Mouse (Mus musculus) stomach, embryonic 14.5 days (tissue): ENCODE results near the gene Armc8. TPM values are rescaled to one million over a fixed set of nuclear protein-coding genes. Genes with fewer than 3 reads are reported as not detected.

Source experiments
- ATAC-seq: fragments of 200-750 bp; cut with Nextera tagmentation; 2 replicates; pipeline ENCODE4 v1.8.0; 2017; ENCODE audit warnings: low read depth, moderate TSS enrichment; ENCODE audit not compliant: insufficient number of reproducible peaks, insufficient read depth, low FRiP score
- H3K27ac ChIP-seq: fragments of 300-500 bp; sonication (generic); 2 replicates; pipeline ENCODE4 v1.5.1; 2014; ENCODE audit warnings: mild to moderate bottlenecking, low read length, moderate library complexity, mixed read lengths
- H3K27me3 ChIP-seq: fragments of 300-500 bp; sonication (generic); 2 replicates; pipeline ENCODE4 v1.6.1; 2014; ENCODE audit warnings: low read length, control low read depth, mixed read lengths; ENCODE audit not compliant: control insufficient read depth, insufficient read depth
- H3K36me3 ChIP-seq: fragments of 300-500 bp; sonication (generic); 2 replicates; pipeline ENCODE4 v1.6.1; 2014; ENCODE audit warnings: mild to moderate bottlenecking, control low read depth, low read length, moderate library complexity, mixed read lengths; ENCODE audit not compliant: control insufficient read depth, insufficient read depth
- H3K4me1 ChIP-seq: fragments of 300-500 bp; sonication (generic); 2 replicates; pipeline ENCODE4 v1.6.1; 2014; ENCODE audit warnings: low read length, control low read depth, mixed read lengths; ENCODE audit not compliant: control insufficient read depth, insufficient read depth
- H3K4me2 ChIP-seq: fragments of 300-500 bp; sonication (generic); replicated peaks from 2 replicates; pipeline ENCODE4 v1.6.1; 2014; ENCODE audit warnings: low read depth, low read length, control low read depth
- H3K4me3 ChIP-seq: fragments of 300-500 bp; sonication (generic); 2 replicates; pipeline ENCODE4 v1.5.1; 2014; ENCODE audit warnings: low read depth, low read length, control low read depth
- H3K9ac ChIP-seq: fragments of 300-500 bp; sonication (generic); replicated peaks from 2 replicates; pipeline ENCODE4 v1.6.1; 2014; ENCODE audit warnings: low read depth, mild to moderate bottlenecking, control low read depth, low read length, moderate library complexity, mixed read lengths
- H3K9me3 ChIP-seq: fragments of 300-500 bp; sonication (generic); 2 replicates; pipeline ENCODE4 v1.6.1; 2016; ENCODE audit warnings: low read depth, low read length, control low read depth; ENCODE audit not compliant: control insufficient read depth
- WGBS: fragments of 180-500 bp; shearing (Covaris S2); extraction: QIAGEN DNeasy Blood & Tissue Kit; methylation state at CpG from one replicate; pipeline ENCODE4 v1.1.7; 2014; 5-methylcytosine and 5-hydroxymethylcytosine counted together
- polyA plus RNA-seq: library from polyadenylated mRNA; unstranded; fragments of >200 nt; fragmentation: Nextera tagmentation; extraction: Ambion mirVana; gene quantifications from 2 replicates; pipeline ENCODE4 v1.2.1, GENCODE M21; 2014

Gene Armc8
- polyA plus RNA-seq, 1 experiment from 2014 or later, result 32.3 TPM

GRCm38 (mm10) chr9:99569071-99569397 lies 335 bp upstream of the Armc8 start:
- peak overlapping the region; percentile 85 for H3K9ac ChIP-seq
- no peaks in the 10 kb centered on the region for H3K9me3 ChIP-seq
- H3K36me3 ChIP-seq, result no peaks in the 10 kb centered on the region
- H3K4me3 ChIP-seq, result peak overlapping the region; percentile 91
- no peak for ATAC-seq
- H3K4me2 ChIP-seq, result peak overlapping the region; percentile 86
- no peaks in the 10 kb centered on the region for H3K27me3 ChIP-seq
- WGBS, result 2% methylated on average over 9 of the region's 9 CpGs
- peaks cover 11% of the 10 kb centered on the region for H3K4me1 ChIP-seq
- no peak overlapping the region; the same call in 1 of the 2 replicates for H3K27ac ChIP-seq

GRCm38 (mm10) chr9:99568023-99568346 lies 714 bp downstream of the Armc8 start:
- H3K27me3 ChIP-seq, result no peaks in the 10 kb centered on the region
- H3K36me3 ChIP-seq, result no peaks in the 10 kb centered on the region
- peak overlapping the region; percentile 86 for H3K4me2 ChIP-seq
- H3K9ac ChIP-seq, result peak overlapping the region; percentile 85
- no peak for ATAC-seq
- H3K4me1 ChIP-seq, result peaks cover 11% of the 10 kb centered on the region
- no peaks in the 10 kb centered on the region for H3K9me3 ChIP-seq
- H3K27ac ChIP-seq, result peak overlapping the region; percentile 95
- peak overlapping the region; percentile 91 for H3K4me3 ChIP-seq
- WGBS, result 2% methylated on average over 15 of the region's 15 CpGs

DNA sequence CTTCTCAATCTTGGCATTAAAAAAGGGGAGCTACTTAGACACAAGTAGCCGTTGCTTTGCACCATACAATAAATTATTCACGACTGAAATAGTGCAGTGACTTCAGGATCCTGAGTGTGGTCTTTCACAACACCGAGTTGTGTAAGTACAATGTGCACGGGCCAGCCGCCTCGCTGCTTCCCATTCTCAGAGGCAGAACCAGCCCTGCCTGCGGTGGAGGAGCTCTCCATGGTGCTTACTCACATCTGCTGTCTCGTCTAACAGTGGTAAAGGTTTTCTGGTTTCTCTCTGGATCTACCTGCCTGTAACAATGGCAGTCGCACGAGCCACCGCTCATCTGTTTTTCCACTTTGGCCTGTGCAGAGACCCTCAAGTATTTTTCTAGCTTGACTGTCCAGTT lies 5.0 kb downstream of the Armc8 start:
- Histone ChIP-seq H3K4me3 (no peak overlapping the region), H3K9me3 (no peaks in the 10 kb centered on the region), H3K4me1 (peaks cover 11% of the 10 kb centered on the region), H3K4me2 (no peak overlapping the region), H3K9ac (no peak overlapping the region), H3K36me3 (no peaks in the 10 kb centered on the region), H3K27ac (no peak overlapping the region), H3K27me3 (no peaks in the 10 kb centered on the region)
- no peak for ATAC-seq
- 19% methylated on average over 11 of the region's 11 CpGs for WGBS

DNA sequence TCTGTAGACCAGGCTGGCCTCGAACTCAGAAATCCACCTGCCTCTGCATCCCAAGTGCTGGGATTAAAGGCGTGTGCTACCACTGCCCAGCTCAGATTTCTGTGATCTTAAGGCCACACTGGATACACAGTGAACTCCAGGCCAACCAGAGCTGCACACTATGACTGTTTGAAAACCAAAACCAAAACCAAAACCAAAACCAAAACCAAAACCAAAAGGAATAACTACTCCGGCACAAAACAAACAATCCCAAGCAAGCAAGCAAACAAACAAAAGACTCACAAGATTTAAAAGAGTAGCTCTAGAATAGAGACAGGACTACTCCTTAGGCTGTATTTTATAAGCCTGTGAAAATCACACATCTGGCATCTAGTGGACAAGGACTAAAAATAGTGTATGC lies 8.3 kb downstream of the Armc8 start:
- H3K4me3 ChIP-seq, result no peak overlapping the region
- no peak for ATAC-seq
- H3K9me3 ChIP-seq, result no peaks in the 10 kb centered on the region
- H3K4me1 ChIP-seq, result no peaks in the 10 kb centered on the region
- H3K36me3 ChIP-seq, result no peaks in the 10 kb centered on the region
- H3K9ac ChIP-seq, result no peak overlapping the region
- H3K27ac ChIP-seq, result no peak overlapping the region
- no peaks in the 10 kb centered on the region for H3K27me3 ChIP-seq
- no peak overlapping the region for H3K4me2 ChIP-seq
- WGBS, result 93% methylated on average over 3 of the region's 3 CpGs

- H3K9ac ChIP-seq, result no peak overlapping the region
- H3K4me3 ChIP-seq, result no peak overlapping the region
- no peak overlapping the region for H3K4me2 ChIP-seq
- no peak overlapping the region for H3K27ac ChIP-seq
- H3K4me1 ChIP-seq, result no peaks in the 10 kb centered on the region
- H3K27me3 ChIP-seq, result no peaks in the 10 kb centered on the region
- H3K36me3 ChIP-seq, result no peaks in the 10 kb centered on the region
- no peaks in the 10 kb centered on the region for H3K9me3 ChIP-seq
- no peak for ATAC-seq
Measured at GRCm38 (mm10) chr9:99559557-99559904, 9.2 kb downstream of the Armc8 start.

DNA sequence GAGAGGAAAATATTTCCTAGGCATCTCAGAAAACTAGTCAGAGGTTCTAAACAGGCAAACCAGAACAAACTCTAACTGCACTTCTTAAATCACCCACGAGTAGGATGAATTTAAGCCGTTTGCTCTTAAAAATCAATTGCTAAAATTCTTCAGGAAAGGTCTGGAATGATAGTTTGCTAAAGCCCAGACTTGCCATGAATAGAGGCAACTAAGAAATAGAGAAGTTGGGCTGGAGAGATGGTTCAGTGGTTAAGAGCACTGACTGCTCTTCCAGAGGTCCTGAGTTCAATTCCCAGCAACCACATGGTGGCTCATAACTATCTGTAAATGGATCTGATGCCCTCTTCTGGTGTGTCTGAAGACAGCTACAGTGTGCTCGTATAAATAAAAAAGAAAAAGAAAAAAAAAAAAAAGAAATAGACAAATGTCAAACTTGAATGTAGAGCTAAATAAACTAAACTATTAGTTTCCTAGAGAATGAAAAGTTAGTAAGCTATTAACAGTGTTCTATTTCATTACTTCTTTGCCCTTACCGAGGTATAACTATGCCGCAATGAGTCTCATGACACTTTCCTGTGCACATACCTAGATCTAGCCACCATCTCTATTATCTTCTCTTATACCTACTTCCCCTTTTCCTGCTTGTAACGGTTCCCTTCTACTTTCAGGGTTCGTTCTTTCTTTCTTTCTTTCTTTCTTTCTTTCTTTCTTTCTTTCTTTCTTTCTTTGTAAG lies 9.7 kb downstream of the Armc8 start:
- H3K9ac ChIP-seq, result no peak overlapping the region
- H3K36me3 ChIP-seq, result no peaks in the 10 kb centered on the region
- no peak for ATAC-seq
- H3K27me3 ChIP-seq, result no peaks in the 10 kb centered on the region
- 83% methylated on average over 7 of the region's 7 CpGs for WGBS
- no peak overlapping the region for H3K27ac ChIP-seq
- no peak overlapping the region for H3K4me3 ChIP-seq
- no peaks in the 10 kb centered on the region for H3K4me1 ChIP-seq
- H3K9me3 ChIP-seq, result no peaks in the 10 kb centered on the region
- H3K4me2 ChIP-seq, result no peak overlapping the region

DNA sequence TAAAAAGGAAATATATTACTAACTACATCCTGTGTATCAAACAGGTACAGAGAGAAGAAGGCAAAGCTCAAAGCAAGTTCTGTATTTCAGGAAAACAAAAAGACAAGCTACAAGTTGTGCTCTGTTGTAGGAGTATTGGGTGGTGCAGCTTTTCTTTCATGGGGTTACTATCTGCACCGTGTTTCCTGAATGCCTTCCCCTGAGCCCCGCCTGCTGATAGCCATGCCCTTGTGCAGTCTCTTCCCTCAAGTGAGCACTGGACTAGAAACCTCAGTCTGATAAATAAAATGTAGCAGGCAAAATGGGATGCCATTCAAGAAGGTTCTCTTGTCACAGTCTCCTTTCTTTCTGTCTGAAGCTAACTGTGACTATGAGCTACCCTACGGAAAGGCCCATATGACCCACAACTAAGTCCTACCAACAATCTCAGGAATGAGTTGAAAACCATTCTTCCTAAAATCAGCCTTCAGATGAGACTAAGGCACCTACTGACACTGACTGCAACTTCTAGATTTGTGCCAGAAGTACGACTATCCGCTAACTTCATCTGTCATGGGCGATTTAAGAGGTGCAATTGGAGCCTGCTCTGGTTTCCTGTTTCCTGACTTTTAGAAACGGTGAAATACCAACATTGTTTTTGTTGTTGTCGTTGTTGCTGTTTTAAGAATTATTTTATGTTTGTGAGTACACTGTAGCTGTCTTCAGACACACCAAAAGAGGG lies 11.0 kb downstream of the Armc8 start:
- ATAC-seq, result no peak
- H3K4me2 ChIP-seq, result no peak overlapping the region
- H3K27me3 ChIP-seq, result no peaks in the 10 kb centered on the region
- no peaks in the 10 kb centered on the region for H3K36me3 ChIP-seq
- no peak overlapping the region for H3K4me3 ChIP-seq
- H3K9me3 ChIP-seq, result no peaks in the 10 kb centered on the region
- H3K9ac ChIP-seq, result no peak overlapping the region
- WGBS, result 86% methylated on average over 8 of the region's 8 CpGs
- no peaks in the 10 kb centered on the region for H3K4me1 ChIP-seq
- no peak overlapping the region for H3K27ac ChIP-seq

- 75% methylated on average over 3 of the region's 3 CpGs for WGBS
- H3K4me2 ChIP-seq, result no peak overlapping the region
- H3K9ac ChIP-seq, result no peak overlapping the region
- H3K4me3 ChIP-seq, result no peak overlapping the region
- no peak for ATAC-seq
- no peaks in the 10 kb centered on the region for H3K36me3 ChIP-seq
- no peaks in the 10 kb centered on the region for H3K9me3 ChIP-seq
- no peaks in the 10 kb centered on the region for H3K4me1 ChIP-seq
- no peak overlapping the region for H3K27ac ChIP-seq
- H3K27me3 ChIP-seq, result no peaks in the 10 kb centered on the region
Measured at GRCm38 (mm10) chr9:99555253-99555652, 13.4 kb downstream of the Armc8 start.

GRCm38 (mm10) chr9:99554052-99554451 lies 14.6 kb downstream of the Armc8 start:
- Histone ChIP-seq H3K27me3 (no peaks in the 10 kb centered on the region), H3K9me3 (no peaks in the 10 kb centered on the region), H3K36me3 (no peaks in the 10 kb centered on the region), H3K4me3 (no peak overlapping the region), H3K4me1 (no peaks in the 10 kb centered on the region), H3K4me2 (no peak overlapping the region), H3K9ac (no peak overlapping the region), H3K27ac (no peak overlapping the region)
- no peak for ATAC-seq
